Mouse (Mus musculus): Measurements from ENCODE around the gene Ndufaf2. TPM values are rescaled to one million over a fixed set of nuclear protein-coding genes. Genes with fewer than 3 reads are reported as not detected.

The Ndufaf2 gene
- polyA plus RNA-seq, 1 experiment from 2014 or later, result 63.1 TPM

Other genes with a start within 250 kb of the Ndufaf2 start
- 48.4 and 53.2 TPM in 2 replicates for gene Smim15, start 114.2 kb downstream of the Ndufaf2 start, polyA plus RNA-seq (2015; fragmentation: Nextera tagmentation; extraction: Ambion mirVana)
- gene Ercc8, start 108 bp upstream of the Ndufaf2 start, polyA plus RNA-seq (2015; fragmentation: Nextera tagmentation; extraction: Ambion mirVana), result 13.5 and 15.7 TPM in 2 replicates
- 19.9 and 20.3 TPM in 2 replicates for gene Elovl7, start 55.8 kb upstream of the Ndufaf2 start, polyA plus RNA-seq (2015; fragmentation: Nextera tagmentation; extraction: Ambion mirVana)
- 6.2 and 6.6 TPM in 2 replicates for gene Depdc1b, start 157.7 kb upstream of the Ndufaf2 start, polyA plus RNA-seq (2015; fragmentation: Nextera tagmentation; extraction: Ambion mirVana)